Mouse (Mus musculus) ovary, postnatal 10 days (tissue): Measurements from ENCODE around the gene Fxyd5.

Experiments
- DNase-seq: peaks from one replicate; pipeline ENCODE4 v3.0.0; 2022; ENCODE audit warnings: low spot score

Fxyd5 gene

GRCm38 (mm10) chr7:31040281-31041022, 1.8 kb downstream of the Fxyd5 start:
- DNase-seq: no peak

- no peak for DNase-seq
Measured at GRCm38 (mm10) chr7:31039011-31039410, 3.3 kb downstream of the Fxyd5 start.

DNA sequence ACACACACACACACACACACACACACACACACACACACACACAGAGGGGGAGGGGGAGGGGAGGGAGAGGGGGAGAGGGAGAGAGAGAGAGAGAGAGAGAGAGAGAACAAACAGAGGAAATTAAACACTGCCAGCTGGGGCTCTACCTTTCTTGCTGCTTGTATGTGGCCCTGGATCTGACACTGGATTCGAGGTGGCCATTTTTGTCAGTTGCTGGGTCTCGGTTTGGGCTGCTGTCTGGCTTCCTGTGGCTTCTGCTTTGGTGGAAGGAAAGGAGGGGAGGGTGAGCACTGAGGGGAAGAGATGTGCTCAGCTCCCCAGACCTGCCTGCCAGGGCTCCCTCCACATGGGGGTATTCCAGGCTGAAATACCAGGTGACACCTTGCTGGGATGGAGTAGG, 4.6 kb downstream of the Fxyd5 start:
- DNase-seq: no peak

DNA sequence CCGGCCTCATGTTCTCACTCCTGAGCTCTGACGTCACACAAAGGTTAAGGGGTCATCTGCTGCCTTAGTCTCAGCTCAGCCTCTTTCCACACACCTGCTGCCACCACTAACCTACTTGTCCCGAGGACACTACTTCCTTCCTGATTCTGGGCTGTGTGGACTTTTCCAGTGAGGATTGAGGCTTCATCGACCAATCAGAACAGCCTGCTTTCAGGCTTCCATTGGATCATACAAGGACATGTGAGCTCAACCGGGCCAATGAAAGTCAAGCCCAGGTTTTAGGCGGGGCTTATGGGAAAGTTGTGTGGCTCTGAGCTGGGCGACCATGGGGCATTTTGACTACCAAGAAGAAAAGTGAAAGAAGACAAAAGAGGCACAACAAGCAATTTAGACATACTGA, 5.4 kb downstream of the Fxyd5 start:
- no peak for DNase-seq

DNA sequence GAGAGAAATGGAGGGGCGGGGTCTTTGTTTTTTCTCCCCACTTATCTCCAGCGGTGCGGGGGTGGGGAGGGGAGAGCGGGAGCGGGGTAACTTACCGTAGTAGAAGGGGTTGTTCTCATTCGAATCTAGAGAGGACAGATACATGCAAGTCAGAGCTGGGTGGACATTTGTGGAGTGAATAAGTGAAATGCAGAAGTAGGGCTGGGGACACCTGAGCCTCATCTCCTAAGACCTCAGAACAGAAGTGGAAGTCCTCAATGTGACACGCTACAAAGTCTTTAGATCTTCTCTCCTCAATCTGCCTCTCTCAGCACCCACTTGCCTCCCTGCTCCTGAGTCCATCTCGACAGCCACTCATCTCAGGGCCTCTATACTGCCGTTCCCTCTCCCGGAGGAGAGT, 7.0 kb downstream of the Fxyd5 start:
- no peak for DNase-seq

DNA sequence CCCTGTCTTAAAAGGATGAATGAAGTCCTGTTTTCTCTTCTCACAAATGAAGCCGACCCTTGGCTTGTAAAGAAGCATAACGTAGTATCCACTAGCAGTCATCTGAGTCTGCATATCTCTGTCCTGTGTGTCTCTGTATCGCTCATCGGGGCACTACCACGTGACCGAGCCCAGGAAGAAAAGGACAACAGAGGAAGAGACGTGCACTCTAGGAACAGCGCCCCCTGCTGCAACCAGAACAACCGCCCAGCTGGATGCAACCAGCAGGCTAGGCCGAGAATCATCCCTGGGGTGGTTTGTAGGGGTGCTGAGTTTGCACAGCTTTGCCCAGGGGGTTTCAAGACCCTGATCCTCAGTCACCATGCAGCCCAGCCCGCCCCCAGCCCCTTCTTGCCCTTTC, 7.5 kb downstream of the Fxyd5 start:
- DNase-seq: no peak

GRCm38 (mm10) chr7:31033409-31034165, 8.7 kb downstream of the Fxyd5 start:
- no peak for DNase-seq

- DNase-seq: no peak
Measured at GRCm38 (mm10) chr7:31031731-31032130, 10.6 kb downstream of the Fxyd5 start.

GRCm38 (mm10) chr7:31030717-31031116, 11.6 kb downstream of the Fxyd5 start:
- DNase-seq: no peak

DNA sequence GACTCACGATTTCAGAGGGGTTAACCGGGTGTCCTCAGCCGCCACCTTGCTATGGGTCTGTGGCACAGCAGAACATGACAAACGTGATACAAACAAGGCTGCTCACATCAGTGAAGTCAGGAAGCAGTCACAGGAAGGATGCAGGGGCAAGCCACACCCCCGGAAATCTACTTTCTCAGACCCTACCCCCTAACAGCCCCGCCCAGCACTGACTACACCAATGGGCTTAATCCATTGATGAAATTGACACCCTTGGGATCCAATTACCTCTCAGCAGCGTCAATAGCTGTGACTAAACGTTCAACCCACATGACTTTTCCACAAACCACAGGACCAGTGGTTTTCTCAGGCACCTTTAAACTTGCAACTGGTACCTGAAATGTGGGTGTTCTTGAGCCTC, 13.7 kb downstream of the Fxyd5 start:
- DNase-seq: no peak

GRCm38 (mm10) chr7:31017104-31017901, 25.0 kb downstream of the Fxyd5 start:
- no peak for DNase-seq

- DNase-seq: no peak
Measured at GRCm38 (mm10) chr7:31012971-31013370, 29.3 kb downstream of the Fxyd5 start.

DNA sequence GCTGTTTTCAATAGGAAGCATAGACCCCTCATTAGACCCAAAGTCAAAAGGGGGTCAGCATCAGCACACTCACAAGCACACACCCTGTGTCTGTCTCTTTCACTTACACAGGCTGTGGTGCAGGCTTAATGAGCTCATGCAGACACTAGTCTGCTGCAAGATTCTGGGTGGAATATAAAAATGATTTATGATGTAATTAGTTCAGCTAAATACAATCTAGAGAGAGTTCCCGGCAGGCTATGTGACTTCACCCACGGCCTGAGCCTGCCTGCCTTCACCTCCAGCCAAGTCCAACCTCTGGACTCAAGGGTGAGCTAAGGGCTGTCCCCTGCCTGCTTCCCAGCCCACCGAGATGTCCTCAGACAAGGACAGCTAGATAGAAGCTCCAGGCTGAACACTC, 33.4 kb downstream of the Fxyd5 start:
- no peak for DNase-seq

DNA sequence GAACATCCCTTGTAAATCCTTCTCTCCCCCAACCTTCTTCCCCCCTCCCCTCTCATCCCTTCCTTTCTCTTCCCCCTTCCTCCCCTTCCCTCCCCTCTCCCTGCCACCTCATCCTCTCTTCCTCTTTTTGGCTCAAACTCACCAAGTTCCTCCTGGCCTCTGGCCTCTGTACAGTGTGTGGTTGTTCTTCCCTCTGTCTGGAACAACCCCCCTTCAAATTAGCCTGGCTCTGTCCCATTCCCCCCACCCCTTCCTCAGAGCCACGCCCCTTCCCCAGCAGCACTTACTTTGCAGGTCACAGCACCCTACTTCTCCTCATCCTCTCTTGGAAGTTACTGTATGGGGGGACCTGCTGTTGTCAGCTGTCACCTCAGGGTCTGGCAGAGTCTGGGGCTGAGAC, 34.1 kb downstream of the Fxyd5 start:
- DNase-seq: no peak

GRCm38 (mm10) chr7:31007775-31008174, 34.5 kb downstream of the Fxyd5 start:
- DNase-seq: no peak

DNA sequence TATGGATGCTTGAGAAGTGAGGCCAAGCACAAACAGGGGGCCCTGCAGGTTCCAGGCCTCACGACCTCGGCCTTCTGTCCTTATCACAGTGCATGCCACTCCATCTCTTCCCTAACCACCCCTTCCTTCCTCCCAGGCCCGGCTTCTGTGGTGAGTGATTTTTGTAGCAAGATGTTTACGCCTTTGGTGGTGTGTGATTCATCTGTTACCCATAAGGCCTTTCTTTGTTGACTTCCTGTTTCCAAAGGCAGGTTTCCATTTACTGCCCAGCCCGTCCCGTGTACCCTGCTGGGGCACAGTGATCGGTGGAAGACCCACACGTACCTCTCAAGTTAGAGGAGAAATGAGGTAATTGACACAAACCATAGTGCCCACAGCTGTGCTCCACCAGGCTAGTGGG, 39.6 kb downstream of the Fxyd5 start:
- DNase-seq: no peak

GRCm38 (mm10) chr7:31000505-31001020, 41.7 kb downstream of the Fxyd5 start:
- DNase-seq: peak; percentile 11

- DNase-seq: no peak
Measured at GRCm38 (mm10) chr7:30996491-30996890, 45.8 kb downstream of the Fxyd5 start.

DNA sequence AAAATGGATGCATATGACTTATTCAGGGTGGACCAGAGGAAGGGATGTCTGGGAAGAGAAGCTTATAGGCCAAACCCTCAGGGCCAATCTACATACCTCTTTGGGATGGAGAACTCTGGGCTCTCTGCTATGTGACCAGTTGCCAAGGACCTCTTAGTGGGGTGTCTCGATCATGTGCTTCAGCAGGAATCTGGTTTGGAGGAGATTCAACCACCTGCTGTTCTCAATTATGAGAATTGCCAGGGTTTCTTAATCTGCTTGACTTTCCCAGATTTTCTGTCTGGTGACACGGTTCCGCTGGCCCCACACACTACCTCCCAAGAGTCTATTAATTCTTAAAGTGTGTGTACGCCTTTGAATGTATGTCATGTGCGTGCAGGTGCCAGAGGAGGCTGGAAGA, 48.3 kb downstream of the Fxyd5 start:
- no peak for DNase-seq

DNA sequence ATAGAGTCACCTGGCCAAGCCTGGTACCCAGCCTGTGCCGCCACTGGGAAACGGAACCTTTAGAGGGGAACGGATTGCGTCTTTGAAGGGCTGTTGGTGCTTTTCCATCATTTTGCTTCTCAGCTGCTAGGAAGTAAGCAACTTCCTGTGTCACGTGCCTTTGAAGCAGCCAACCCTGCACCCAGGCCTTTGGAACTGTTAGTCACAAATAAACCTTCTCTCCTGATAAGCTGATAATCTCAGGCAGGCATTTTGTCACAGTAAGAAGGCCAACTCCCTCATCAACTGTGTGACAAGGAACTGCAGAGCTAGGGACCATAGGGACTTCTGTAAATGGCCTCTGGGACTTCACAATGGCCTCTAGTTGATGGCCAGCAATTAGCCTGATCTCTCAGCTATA, 50.1 kb downstream of the Fxyd5 start:
- DNase-seq: no peak

GRCm38 (mm10) chr7:30988519-30989162, 53.6 kb downstream of the Fxyd5 start:
- no peak for DNase-seq

- no peak for DNase-seq
Measured at GRCm38 (mm10) chr7:30985357-30985756, 56.9 kb downstream of the Fxyd5 start.
